Mouse (Mus musculus) lung, postnatal 0 days (tissue): ENCODE data around the gene Fbrsl1. TPM values are rescaled to one million over a fixed set of nuclear protein-coding genes. Genes with fewer than 3 reads are reported as not detected.
A peak's percentile ranks its signal among the peaks of the same experiment; 100 is the strongest.

Experiments
- ATAC-seq: fragments of 200-750 bp; cut with Nextera tagmentation; 2 replicates; pipeline ENCODE4 v1.8.0; 2017; ENCODE audit warnings: moderate library complexity
- DNase-seq: peaks from one replicate; pipeline ENCODE4 v3.0.0-alpha.2; 2016; ENCODE audit warnings: low spot score
- H3K27ac ChIP-seq: fragments of 300-500 bp; sonication (generic); 2 replicates; pipeline ENCODE4 v1.5.1; 2014; ENCODE audit warnings: antibody characterized with exemption, mild to moderate bottlenecking, low read length, mixed read lengths
- H3K27me3 ChIP-seq: fragments of 300-500 bp; sonication (generic); replicated peaks from 2 replicates; pipeline ENCODE4 v1.6.1; 2014; ENCODE audit warnings: low read length, mixed read lengths; ENCODE audit not compliant: insufficient read depth
- H3K36me3 ChIP-seq: fragments of 300-500 bp; sonication (generic); 2 replicates; pipeline ENCODE4 v1.6.1; 2014; ENCODE audit warnings: low read length, mixed read lengths; ENCODE audit not compliant: insufficient read depth
- H3K4me1 ChIP-seq: fragments of 300-500 bp; sonication (generic); 2 replicates; pipeline ENCODE4 v1.6.1; 2014; ENCODE audit warnings: antibody characterized with exemption, low read depth, low read length, mixed read lengths; ENCODE audit not compliant: insufficient read depth
- H3K4me2 ChIP-seq: fragments of 300-500 bp; sonication (generic); replicated peaks from 2 replicates; pipeline ENCODE4 v1.6.1; 2014; ENCODE audit warnings: low read depth, mild to moderate bottlenecking, low read length, moderate library complexity, mixed read lengths
- H3K4me3 ChIP-seq: fragments of 300-500 bp; sonication (generic); 2 replicates; pipeline ENCODE4 v1.5.1; 2014; ENCODE audit warnings: low read depth, low read length
- H3K9ac ChIP-seq: fragments of 300-500 bp; sonication (generic); replicated peaks from 2 replicates; pipeline ENCODE4 v1.6.1; 2014; ENCODE audit warnings: low read depth, mild to moderate bottlenecking
- H3K9me3 ChIP-seq: fragments of 300-500 bp; sonication (generic); 2 replicates; pipeline ENCODE4 v1.6.1; 2016; ENCODE audit warnings: low read length, mixed read lengths
- CTCF ChIP-seq: IDR thresholded peaks from 2 replicates; pipeline ENCODE4 v1.5.1; 2016; ENCODE audit warnings: antibody characterized with exemption, mild to moderate bottlenecking
- EP300 ChIP-seq: IDR thresholded peaks from 2 replicates; pipeline ENCODE4 v1.6.1; 2016; ENCODE audit warnings: antibody characterized with exemption, mild to moderate bottlenecking, control low read depth
- WGBS: fragments of 180-500 bp; shearing (Covaris S2); extraction: QIAGEN DNeasy Blood & Tissue Kit; methylation state at CpG from one replicate; pipeline ENCODE4 v1.1.7; 2014; 5-methylcytosine and 5-hydroxymethylcytosine counted together
- polyA plus RNA-seq: library from polyadenylated mRNA; unstranded; fragments of >200 nt; fragmentation: Nextera tagmentation; extraction: Ambion mirVana; gene quantifications from 2 replicates; pipeline ENCODE4 v1.2.1, GENCODE M21; 2015

The Fbrsl1 gene
- polyA plus RNA-seq, 1 experiment from 2014 or later, result 10.4 TPM

DNA sequence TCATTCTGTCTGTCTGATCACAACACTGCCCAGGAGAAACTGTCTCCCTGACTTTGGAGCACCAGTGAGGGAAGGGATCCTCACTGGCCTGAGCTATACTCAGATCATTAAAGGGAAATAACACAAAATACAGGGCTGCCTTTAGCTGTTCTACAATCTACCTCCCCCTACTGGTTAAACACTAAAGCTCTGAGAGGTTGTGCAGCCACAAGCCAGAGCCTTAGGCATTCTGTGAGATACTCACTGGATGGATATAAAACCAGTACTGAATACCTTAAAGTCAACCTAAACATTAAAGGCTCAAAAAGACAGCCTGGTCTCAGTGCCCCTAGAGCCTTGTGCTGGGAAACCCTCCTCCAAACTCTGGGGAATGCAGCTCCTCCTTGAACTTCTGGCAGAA, 13.5 kb downstream of the Fbrsl1 start:
- Histone ChIP-seq H3K36me3 (peaks cover 12% of the 10 kb centered on the region), H3K4me3 (no peak overlapping the region), H3K9ac (no peak overlapping the region), H3K9me3 (no peaks in the 10 kb centered on the region), H3K4me2 (no peak overlapping the region), H3K27me3 (no peaks in the 10 kb centered on the region), H3K27ac (no peak overlapping the region), H3K4me1 (peaks cover 6% of the 10 kb centered on the region)
- no peak for ATAC-seq
- TF ChIP-seq EP300 (no peak), CTCF (peak; percentile 58)
- DNase-seq, result peak; percentile 58

DNA sequence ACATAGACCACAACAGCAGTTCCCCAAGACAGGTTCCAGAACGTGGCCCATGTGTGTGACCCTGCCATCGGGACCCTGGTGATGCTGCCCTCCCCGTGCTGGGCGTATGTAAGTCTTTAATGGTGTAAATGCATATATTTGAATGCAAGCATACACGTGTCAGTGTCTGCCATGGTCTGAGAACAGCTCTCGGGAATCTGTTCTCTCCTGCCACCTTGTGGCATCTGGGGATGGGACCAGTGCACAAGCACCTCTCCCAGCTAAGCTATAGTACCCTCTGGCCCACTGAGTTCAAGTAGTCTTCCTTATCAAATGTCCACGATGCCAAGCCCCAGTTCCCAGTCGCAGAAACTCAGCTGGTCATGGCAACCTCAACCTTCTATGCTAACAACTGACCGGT, 19.3 kb downstream of the Fbrsl1 start:
- ATAC-seq (peak; percentile 75), DNase-seq (peak; percentile 63)
- 28% methylated on average over 9 of the region's 9 CpGs for WGBS
- no peaks in the 10 kb centered on the region for H3K9me3 ChIP-seq
- no peak overlapping the region for H3K4me3 ChIP-seq
- H3K27ac ChIP-seq, result no peak overlapping the region
- peaks cover 12% of the 10 kb centered on the region for H3K36me3 ChIP-seq
- TF ChIP-seq EP300 (no peak), CTCF (peak; percentile 78)
- no peak overlapping the region for H3K9ac ChIP-seq
- no peaks in the 10 kb centered on the region for H3K27me3 ChIP-seq
- H3K4me1 ChIP-seq, result no peaks in the 10 kb centered on the region
- H3K4me2 ChIP-seq, result no peak overlapping the region

DNA sequence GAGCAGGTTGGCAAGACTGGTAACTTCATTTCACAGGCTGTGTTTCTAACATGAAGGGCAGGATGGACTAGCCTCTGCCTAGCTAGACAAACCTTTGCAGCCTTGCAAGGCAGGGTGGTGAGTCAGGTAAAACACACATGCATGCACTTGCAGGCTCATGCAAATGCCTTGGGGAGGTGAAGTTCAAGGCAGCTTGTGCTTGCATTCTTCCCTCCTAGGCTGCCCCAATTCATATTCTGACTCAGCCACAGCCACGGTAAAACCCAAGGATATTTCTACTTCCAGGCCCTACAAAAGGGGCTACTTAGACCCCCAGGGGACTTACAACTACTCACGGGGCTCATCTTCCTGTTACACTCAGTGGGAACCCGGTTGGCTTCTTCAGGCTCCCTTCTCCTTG, 20.0 kb downstream of the Fbrsl1 start:
- DNase-seq (no peak), ATAC-seq (no peak)
- Histone ChIP-seq H3K4me3 (no peak overlapping the region), H3K36me3 (peaks cover 12% of the 10 kb centered on the region), H3K9me3 (no peaks in the 10 kb centered on the region), H3K9ac (no peak overlapping the region), H3K4me1 (no peaks in the 10 kb centered on the region), H3K27me3 (no peaks in the 10 kb centered on the region), H3K4me2 (no peak overlapping the region), H3K27ac (no peak overlapping the region)
- TF ChIP-seq EP300 (no peak), CTCF (no peak)
- 76% methylated on average over 3 of the region's 3 CpGs for whole genome bisulfite sequencing

DNA sequence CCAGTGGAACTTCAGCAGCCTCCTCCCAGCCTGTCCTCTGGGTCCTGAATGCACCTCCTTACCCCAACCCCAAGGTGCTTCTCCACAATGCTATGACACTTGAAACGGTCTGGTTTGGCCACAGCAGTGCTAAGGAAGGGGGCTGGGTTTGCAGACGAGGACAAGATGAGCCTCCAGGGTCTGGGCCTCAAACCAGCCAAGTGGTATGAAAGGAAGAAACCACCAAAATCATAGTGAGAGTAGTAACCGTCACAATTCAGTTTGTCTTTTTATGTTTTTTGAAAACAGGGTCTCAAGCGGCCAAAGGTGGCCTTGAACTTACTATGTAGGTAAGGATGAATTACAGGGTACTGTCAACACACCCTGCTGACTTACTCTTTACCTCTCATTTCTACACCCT, 23.1 kb downstream of the Fbrsl1 start:
- Histone ChIP-seq H3K27ac (no peak overlapping the region), H3K4me1 (no peaks in the 10 kb centered on the region), H3K9ac (no peak overlapping the region), H3K4me2 (no peak overlapping the region), H3K4me3 (no peak overlapping the region), H3K27me3 (no peaks in the 10 kb centered on the region), H3K9me3 (no peaks in the 10 kb centered on the region), H3K36me3 (no peaks in the 10 kb centered on the region; the same call in 1 of the 2 replicates)
- DNase-seq (no peak), ATAC-seq (no peak)
- WGBS, result 83% methylated on average over 4 of the region's 4 CpGs
- TF ChIP-seq EP300, result no peak

DNA sequence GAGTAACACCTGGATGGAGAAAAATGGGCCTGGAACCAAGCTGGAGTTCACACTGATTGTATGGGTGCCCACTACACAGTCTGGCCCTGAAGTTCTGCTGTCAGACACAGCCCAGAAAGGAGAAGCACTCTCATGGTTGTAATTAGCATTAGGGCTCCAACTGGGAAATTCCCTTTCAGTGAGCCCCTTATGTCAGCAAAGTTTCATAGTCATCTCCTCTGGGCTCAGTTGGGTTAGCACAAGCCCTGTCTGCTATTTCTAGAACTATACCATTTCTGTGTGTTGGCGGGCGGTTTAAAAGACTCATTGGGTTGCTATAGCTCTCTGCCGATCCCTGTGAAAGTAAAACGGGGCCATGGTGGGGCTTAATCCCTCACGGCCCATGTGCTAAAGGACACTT, 24.1 kb downstream of the Fbrsl1 start:
- Histone ChIP-seq H3K4me3 (no peak overlapping the region), H3K27me3 (no peaks in the 10 kb centered on the region), H3K4me2 (no peak overlapping the region), H3K4me1 (no peaks in the 10 kb centered on the region), H3K9me3 (no peaks in the 10 kb centered on the region), H3K9ac (no peak overlapping the region), H3K27ac (no peak overlapping the region), H3K36me3 (no peaks in the 10 kb centered on the region; the same call in 1 of the 2 replicates)
- WGBS, result 83% methylated on average over 5 of the region's 5 CpGs
- TF ChIP-seq EP300 (no peak), CTCF (no peak)
- ATAC-seq (no peak), DNase-seq (no peak)

DNA sequence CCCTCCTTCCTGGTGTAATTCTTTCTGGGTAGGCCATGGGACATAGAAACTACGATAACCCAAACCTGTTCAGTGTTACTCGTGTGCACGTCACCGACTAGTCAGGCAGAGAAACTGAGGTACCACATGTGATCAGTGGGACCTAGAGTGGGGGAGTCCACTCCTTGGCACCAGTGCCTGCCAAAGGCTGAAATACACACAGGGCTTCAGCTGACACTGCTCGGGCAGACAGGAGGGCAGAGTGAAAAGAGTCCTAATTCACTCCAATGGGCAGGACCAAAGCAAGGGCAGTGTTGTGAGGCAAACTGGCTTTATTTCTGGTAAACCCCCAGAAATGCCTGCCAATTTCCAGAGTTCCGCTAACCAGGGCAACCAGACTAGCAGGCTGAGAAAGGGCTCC, 26.9 kb downstream of the Fbrsl1 start:
- Histone ChIP-seq H3K4me2 (no peak overlapping the region), H3K27me3 (no peaks in the 10 kb centered on the region), H3K36me3 (no peaks in the 10 kb centered on the region; the same call in 1 of the 2 replicates), H3K4me1 (no peaks in the 10 kb centered on the region), H3K9ac (no peak overlapping the region), H3K9me3 (no peaks in the 10 kb centered on the region), H3K4me3 (no peak overlapping the region), H3K27ac (no peak overlapping the region)
- 94% methylated on average over 6 of the region's 6 CpGs for WGBS
- ATAC-seq (no peak), DNase-seq (no peak)
- TF ChIP-seq EP300, result no peak
- no peak for TF ChIP-seq CTCF

DNA sequence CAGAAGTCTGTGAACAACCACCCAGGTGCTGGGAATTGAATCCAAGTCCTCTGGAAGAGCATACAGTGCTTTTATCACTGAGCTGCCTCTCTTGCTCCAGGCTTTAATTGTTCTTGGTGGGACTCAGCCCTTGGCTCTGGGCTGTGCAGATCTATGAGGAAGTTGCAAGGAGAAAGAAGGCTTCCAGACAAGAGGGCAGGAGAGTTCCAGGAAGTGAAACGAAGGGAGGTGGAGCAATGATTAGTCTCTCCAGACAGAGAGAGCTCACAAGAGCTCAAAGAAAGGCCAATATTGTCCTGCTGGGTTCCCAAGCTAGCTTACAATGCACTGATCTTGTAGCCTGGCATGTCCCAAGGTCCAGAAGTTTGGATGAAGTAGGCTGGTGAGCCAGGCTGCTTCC, 27.4 kb downstream of the Fbrsl1 start:
- no peak for ATAC-seq
- no peaks in the 10 kb centered on the region for H3K9me3 ChIP-seq
- H3K4me1 ChIP-seq, result no peaks in the 10 kb centered on the region
- TF ChIP-seq CTCF, result no peak
- no peak for TF ChIP-seq EP300
- H3K36me3 ChIP-seq, result no peaks in the 10 kb centered on the region; the same call in 1 of the 2 replicates
- no peak overlapping the region for H3K27ac ChIP-seq
- H3K9ac ChIP-seq, result no peak overlapping the region
- peak; percentile 50 for DNase-seq
- H3K4me2 ChIP-seq, result no peak overlapping the region
- 20% methylated on average over 1 of the region's 1 CpGs for whole genome bisulfite sequencing
- H3K27me3 ChIP-seq, result no peaks in the 10 kb centered on the region
- H3K4me3 ChIP-seq, result no peak overlapping the region
